Mouse (Mus musculus) CH12.LX (cell line): ENCODE measurements around the gene Bcat1.

Experiments used
- CTCF ChIP-seq, 2 experiments: IDR thresholded peaks in 1 of 2; conservative IDR thresholded peaks in 1 of 2; 2 replicates each; pipeline ENCODE4 v1.5.1; 2011 to 2012; ENCODE audit warnings: low read depth in 2 of 2, low read length in 2 of 2, improper control_type of control experiment in 1 of 2, inconsistent platforms in 1 of 2, mild to moderate bottlenecking in 1 of 2, moderate library complexity in 1 of 2
- EP300 ChIP-seq: IDR thresholded peaks from 2 replicates; pipeline ENCODE4 v1.6.1; 2011; ENCODE audit warnings: low read length, improper control_type of control experiment
- KAT2A ChIP-seq: IDR thresholded peaks from 2 replicates; pipeline ENCODE4 v1.6.1; 2012; ENCODE audit warnings: low read length, improper control_type of control experiment, inconsistent platforms; ENCODE audit not compliant: insufficient replicate concordance
- MAFK ChIP-seq: IDR thresholded peaks from 2 replicates; pipeline ENCODE4 v1.6.1; 2011; ENCODE audit warnings: low read length, improper control_type of control experiment; ENCODE audit not compliant: insufficient replicate concordance
- MAX ChIP-seq: IDR thresholded peaks from 2 replicates; pipeline ENCODE4 v1.6.1; 2011; ENCODE audit warnings: low read length, improper control_type of control experiment
- MEF2A ChIP-seq: IDR thresholded peaks from 2 replicates; pipeline ENCODE4 v1.6.1; 2014; ENCODE audit warnings: low read depth, mild to moderate bottlenecking, inconsistent platforms, low read length, improper control_type of control experiment, borderline replicate concordance
- MXI1 ChIP-seq: IDR thresholded peaks from 2 replicates; pipeline ENCODE4 v1.6.1; 2011; ENCODE audit warnings: mild to moderate bottlenecking, low read depth, low read length, improper control_type of control experiment
- NELFE ChIP-seq: IDR thresholded peaks from 2 replicates; pipeline ENCODE4 v1.6.1; 2011; ENCODE audit warnings: low read depth, low read length, improper control_type of control experiment
- POLR2A ChIP-seq: IDR thresholded peaks from 2 replicates; pipeline ENCODE4 v1.6.1; 2011; ENCODE audit warnings: low read depth, mild to moderate bottlenecking, improper control_type of control experiment, low read length
- TBP ChIP-seq: conservative IDR thresholded peaks from 2 replicates; pipeline ENCODE4 v1.6.1; 2011; ENCODE audit warnings: low read depth, low read length, improper control_type of control experiment

DNA sequence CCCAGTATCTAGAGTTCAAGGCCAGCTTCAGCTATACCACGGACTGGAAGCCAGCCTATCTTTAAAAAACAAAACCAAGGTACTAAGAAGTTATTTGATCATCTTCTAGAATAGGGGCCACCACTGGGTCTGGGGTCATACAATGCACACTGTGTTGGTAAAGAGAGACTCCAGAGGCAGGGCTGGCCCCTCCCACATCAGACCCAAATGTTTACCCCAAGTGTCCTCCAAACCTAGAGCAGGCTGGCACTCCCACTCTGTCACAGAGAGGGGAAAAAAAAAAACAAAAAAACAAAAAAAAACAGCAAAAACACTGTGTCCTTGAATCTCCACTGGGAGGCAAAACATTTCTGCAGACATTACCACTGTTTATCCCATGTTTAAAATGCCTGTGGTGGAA lies 38.4 kb downstream of the Bcat1 start:
- TF ChIP-seq POLR2A (no peak), TBP (no peak), MEF2A (no peak), MAX (no peak), MXI1 (no peak), NELFE (no peak), EP300 (no peak), CTCF (conservative IDR thresholded peaks at IDR 0.05 in 1 of 2, IDR thresholded peaks at IDR 0.05 in 1 of 2; ENCODE audit: low read depth in 2 of 2, low read length in 2 of 2) (no peak), KAT2A (no peak), MAFK (no peak)
